Mouse (Mus musculus): ENCODE results near the gene Rad52. TPM values are rescaled to one million over a fixed set of nuclear protein-coding genes. Genes with fewer than 3 reads are reported as not detected.

The Rad52 gene
- total RNA-seq, 4 experiments from 2014 or later = 10.5 to 15.8 (median 11.5) TPM

Other genes with a start within 250 kb of the Rad52 start
- gene Erc1, start 54.5 kb upstream of the Rad52 start, total RNA-seq (2022) = 10 to 100 TPM; 26.4 to 30.5 (median 29.5) TPM
- gene Wnk1, start 136.0 kb downstream of the Rad52 start, total RNA-seq (2022) = 100 to 1,000 TPM; 283 to 518 (median 382) TPM
- not detected for gene Ninj2, start 190.7 kb downstream of the Rad52 start, total RNA-seq (2022)